Comparison of ENCODE assay signal across 9 mouse cellular contexts in the genomic region with DNA sequence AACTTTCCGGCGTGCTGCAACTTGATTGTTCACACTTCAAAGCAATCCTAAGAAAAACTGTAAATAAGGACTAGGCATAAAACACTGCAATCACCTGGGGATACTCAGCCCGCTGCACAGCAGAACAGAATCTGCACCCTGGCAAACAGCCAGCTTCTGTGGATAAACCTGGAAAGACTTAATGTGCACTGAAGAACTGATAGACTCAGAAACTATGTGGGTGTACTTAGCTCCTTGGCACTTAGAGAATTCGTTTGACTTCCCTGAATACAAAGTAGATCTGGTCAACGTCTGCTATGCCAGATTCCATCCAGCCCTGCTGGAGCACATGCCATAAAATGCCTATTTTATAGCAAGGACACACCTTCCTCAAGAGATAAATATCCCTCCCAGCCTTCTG.
DNase-seq lines count a peak whose midpoint lies in the region; ATAC-seq and TF ChIP-seq lines count a peak whose summit lies in the region.
"Had no signal": no experiment of that assay in that cellular context is flagged by ENCODE, and none has a peak within 500 bp of the region (broad histone marks: within the 10 kb centered on the region; RNA-seq: fewer than 3 reads in every experiment).

No protein-coding gene starts in this region.

- WGBS in forebrain, postnatal 0 days: 24% methylated on average over 5 of the region's 5 CpGs
- 34% methylated on average over 5 of the region's 5 CpGs for WGBS in forebrain, embryonic 13.5 days
- 40% methylated on average over 5 of the region's 5 CpGs for WGBS in lung, postnatal 0 days
- 33% methylated on average over 5 of the region's 5 CpGs for WGBS in embryonic facial prominence, embryonic 13.5 days
- WGBS in heart, embryonic 10.5 days: 52% methylated on average over 5 of the region's 5 CpGs

- H3K4me1 ChIP-seq in forebrain, postnatal 0 days (ENCODE audit: insufficient read depth): no peaks in the 10 kb centered on the region
- 0 out of 2 replicates have a peak, but pooled peaks cover 3% of the 10 kb centered on the region for H3K4me1 ChIP-seq in forebrain, embryonic 13.5 days
- no peaks in the 10 kb centered on the region for H3K4me1 ChIP-seq in lung, postnatal 0 days (ENCODE audit: insufficient read depth, low read depth, low read length)
- H3K4me1 ChIP-seq in embryonic facial prominence, embryonic 13.5 days: 0 out of 2 replicates have a peak, but pooled peaks cover 4% of the 10 kb centered on the region
- H3K4me1 ChIP-seq in heart, embryonic 10.5 days: no peaks in the 10 kb centered on the region; the same call in 1 of the 2 replicates
- H3K4me1 ChIP-seq: hindbrain, embryonic 15.5 days had no signal

- no peak for TF ChIP-seq CTCF in forebrain, postnatal 0 days (IDR thresholded peaks at IDR 0.05; ENCODE audit: low read depth)
- TF ChIP-seq CTCF in lung, postnatal 0 days (IDR thresholded peaks at IDR 0.05): no peak

- no peak overlapping the region for H3K4me3 ChIP-seq in forebrain, postnatal 0 days (ENCODE audit: low read depth, low read length)
- no peak overlapping the region for H3K4me3 ChIP-seq in forebrain, embryonic 13.5 days
- H3K4me3 ChIP-seq in lung, postnatal 0 days (ENCODE audit: low read depth, low read length): no peak overlapping the region
- no peak overlapping the region for H3K4me3 ChIP-seq in embryonic facial prominence, embryonic 13.5 days
- H3K4me3 ChIP-seq in heart, embryonic 10.5 days: no peak overlapping the region
- H3K4me3 ChIP-seq: hindbrain, embryonic 15.5 days had no signal

- no peaks in the 10 kb centered on the region for H3K9me3 ChIP-seq in forebrain, postnatal 0 days (ENCODE audit: low read length)
- H3K9me3 ChIP-seq in forebrain, embryonic 13.5 days (replicated peaks): no peaks in the 10 kb centered on the region
- no peaks in the 10 kb centered on the region for H3K9me3 ChIP-seq in lung, postnatal 0 days (ENCODE audit: low read length)
- H3K9me3 ChIP-seq in embryonic facial prominence, embryonic 13.5 days: no peaks in the 10 kb centered on the region
- H3K9me3 ChIP-seq in heart, embryonic 10.5 days: no peaks in the 10 kb centered on the region
- H3K9me3 ChIP-seq: hindbrain, embryonic 15.5 days had no signal

- no peak overlapping the region for H3K27ac ChIP-seq in forebrain, postnatal 0 days (ENCODE audit: low read depth, low read length)
- no peak overlapping the region for H3K27ac ChIP-seq in forebrain, embryonic 13.5 days
- no peak overlapping the region for H3K27ac ChIP-seq in lung, postnatal 0 days (ENCODE audit: low read length)
- no peak overlapping the region for H3K27ac ChIP-seq in embryonic facial prominence, embryonic 13.5 days
- no peak overlapping the region for H3K27ac ChIP-seq in heart, embryonic 10.5 days
- H3K27ac ChIP-seq: hindbrain, embryonic 15.5 days had no signal

- no peak overlapping the region for H3K4me2 ChIP-seq in forebrain, postnatal 0 days (ENCODE audit: low read depth)
- H3K4me2 ChIP-seq in forebrain, embryonic 13.5 days: no peak overlapping the region
- no peak overlapping the region for H3K4me2 ChIP-seq in lung, postnatal 0 days (replicated peaks; ENCODE audit: low read depth, low read length)
- no peak overlapping the region for H3K4me2 ChIP-seq in embryonic facial prominence, embryonic 13.5 days
- H3K4me2 ChIP-seq: hindbrain, embryonic 15.5 days had no signal

- no peak for ATAC-seq in forebrain, postnatal 0 days
- no peak for ATAC-seq in forebrain, embryonic 13.5 days
- ATAC-seq in lung, postnatal 0 days: no peak
- peak; percentile 62; the same call in 1 of the 2 replicates for ATAC-seq in embryonic facial prominence, embryonic 13.5 days (ENCODE audit: insufficient number of reproducible peaks, insufficient read depth, low FRiP score, low TSS enrichment, low read depth)
- ATAC-seq in monocyte, adult 5-6 weeks (replicated peaks; ENCODE audit: insufficient number of reproducible peaks, low FRiP score, low TSS enrichment, poor library complexity, severe bottlenecking): no peak

- no peaks in the 10 kb centered on the region for H3K27me3 ChIP-seq in forebrain, postnatal 0 days (ENCODE audit: insufficient read depth, low read length)
- no peaks in the 10 kb centered on the region for H3K27me3 ChIP-seq in forebrain, embryonic 13.5 days
- H3K27me3 ChIP-seq in lung, postnatal 0 days (replicated peaks; ENCODE audit: insufficient read depth, low read length): no peaks in the 10 kb centered on the region
- no peaks in the 10 kb centered on the region for H3K27me3 ChIP-seq in embryonic facial prominence, embryonic 13.5 days
- no peaks in the 10 kb centered on the region for H3K27me3 ChIP-seq in heart, embryonic 10.5 days (ENCODE audit: insufficient read depth, poor library complexity, severe bottlenecking)
- H3K27me3 ChIP-seq: hindbrain, embryonic 15.5 days had no signal

- peak; percentile 8 for DNase-seq in forebrain, postnatal 0 days
- DNase-seq in lung, postnatal 0 days (ENCODE audit: low spot score): peak; percentile 11
- DNase-seq in lung, postnatal 14 days: no peak
- peak; percentile 6 for DNase-seq in right cerebral cortex, postnatal 14 days
- no peak for DNase-seq in heart, embryonic 10.5 days (ENCODE audit: low spot score)

- no peak overlapping the region for H3K9ac ChIP-seq in forebrain, postnatal 0 days
- no peak overlapping the region for H3K9ac ChIP-seq in forebrain, embryonic 13.5 days
- H3K9ac ChIP-seq in lung, postnatal 0 days (replicated peaks; ENCODE audit: low read depth): no peak overlapping the region
- no peak overlapping the region for H3K9ac ChIP-seq in embryonic facial prominence, embryonic 13.5 days
- H3K9ac ChIP-seq: hindbrain, embryonic 15.5 days had no signal

- H3K36me3 ChIP-seq in forebrain, postnatal 0 days (ENCODE audit: insufficient read depth): no peaks in the 10 kb centered on the region
- no peaks in the 10 kb centered on the region for H3K36me3 ChIP-seq in forebrain, embryonic 13.5 days (ENCODE audit: poor library complexity, severe bottlenecking)
- no peaks in the 10 kb centered on the region for H3K36me3 ChIP-seq in lung, postnatal 0 days (ENCODE audit: insufficient read depth, low read length)
- no peaks in the 10 kb centered on the region for H3K36me3 ChIP-seq in embryonic facial prominence, embryonic 13.5 days
- no peaks in the 10 kb centered on the region for H3K36me3 ChIP-seq in heart, embryonic 10.5 days
- H3K36me3 ChIP-seq: hindbrain, embryonic 15.5 days had no signal

- no peak for TF ChIP-seq EP300 in lung, postnatal 0 days (IDR thresholded peaks at IDR 0.05)

Comparison
In these comparisons a context has a peak if more than half of its experiments do, and no peak if none do; other contexts are left out.
1. DNase-seq: peak in forebrain, postnatal 0 days (single experiment), lung, postnatal 0 days (single experiment) and right cerebral cortex, postnatal 14 days (single experiment); none in lung, postnatal 14 days (single experiment) and heart, embryonic 10.5 days (single experiment).